Mouse (Mus musculus) C2C12 (cell line): ENCODE data around the gene Tff2.

Experiments used
- CTCF ChIP-seq: IDR thresholded peaks from one replicate; pipeline ENCODE4 v1.5.1; 2011; ENCODE audit not compliant: control insufficient read depth, insufficient read depth, insufficient read length
- FOSL1 ChIP-seq: IDR thresholded peaks from one replicate; pipeline ENCODE4 v1.8.0; 2011; ENCODE audit warnings: mild to moderate bottlenecking, low read length; ENCODE audit not compliant: poor library complexity, insufficient read depth, severe bottlenecking
- MAX ChIP-seq: IDR thresholded peaks from one replicate; pipeline ENCODE4 v1.6.1; 2011; ENCODE audit warnings: mild to moderate bottlenecking, control low read depth
- MYOD1 ChIP-seq: IDR thresholded peaks from one replicate; pipeline ENCODE4 v1.6.1; 2011; ENCODE audit warnings: low read depth; ENCODE audit not compliant: control insufficient read depth, insufficient read length

- TF ChIP-seq CTCF = no peak
- TF ChIP-seq MAX = no peak
- TF ChIP-seq MYOD1 = no peak
- no peak for TF ChIP-seq FOSL1
Measured at GRCm38 (mm10) chr17:31152512-31152911, 8.4 kb upstream of the Tff2 start.
